Mouse (Mus musculus) E14TG2a.4 (cell line): ENCODE data around the gene Polr1d.

Experiments
- CTCF ChIP-seq: conservative IDR thresholded peaks from 2 replicates; pipeline ENCODE4 v1.5.1; 2014; ENCODE audit warnings: low read length
- NANOG ChIP-seq: IDR thresholded peaks from 2 replicates; pipeline ENCODE4 v1.6.1; 2014; ENCODE audit warnings: borderline replicate concordance, low read length, mixed read lengths
- POU5F1 ChIP-seq: IDR thresholded peaks from 2 replicates; pipeline ENCODE4 v1.6.1; 2014; ENCODE audit warnings: low read length, borderline replicate concordance

- TF ChIP-seq CTCF (peak; percentile 76), NANOG (no peak), POU5F1 (no peak)
Observed at GRCm38 (mm10) chr5:147147340-147147739, 70.5 kb downstream of the Polr1d start.
